Mouse (Mus musculus) lung, postnatal 36 days (tissue): ENCODE measurements around the gene Gm13030.
A peak's percentile ranks its signal among the peaks of the same experiment; 100 is the strongest.
"Not testable (repeated sequence)": the region's sequence is repeated elsewhere in the genome, so short reads cannot be mapped to it uniquely, and the experiment has no call there.

Experiments used
- DNase-seq: peaks from one replicate; pipeline ENCODE4 v3.0.0; 2022; ENCODE audit warnings: mixed read lengths

The Gm13030 gene

GRCm38 (mm10) chr4:138865991-138866390 lies 7.8 kb downstream of the Gm13030 start:
- no peak for DNase-seq

- no peak for DNase-seq
These were observed 8.7 kb downstream of the Gm13030 start for GRCm38 (mm10) chr4:138865092-138865491.

GRCm38 (mm10) chr4:138863344-138863998 lies 10.3 kb downstream of the Gm13030 start, which contains the start of gene Pla2g5:
Gene Pla2g5 (minus strand): TSS chr4:138863482.
- DNase-seq = no peak

- DNase-seq = peak; percentile 82
These were observed 14.0 kb downstream of the Gm13030 start for GRCm38 (mm10) chr4:138859728-138860127.

GRCm38 (mm10) chr4:138859245-138859644 lies 14.5 kb downstream of the Gm13030 start:
- no peak for DNase-seq

- DNase-seq = no peak
These were observed 15.3 kb downstream of the Gm13030 start for GRCm38 (mm10) chr4:138858446-138858845.

- DNase-seq = no peak
These were observed 16.2 kb downstream of the Gm13030 start for GRCm38 (mm10) chr4:138857576-138857975.

GRCm38 (mm10) chr4:138856491-138856890 lies 17.3 kb downstream of the Gm13030 start:
- DNase-seq = peak; percentile 82

- no peak for DNase-seq
These were observed 18.6 kb downstream of the Gm13030 start for GRCm38 (mm10) chr4:138855092-138855632.

GRCm38 (mm10) chr4:138852961-138853360 lies 20.8 kb downstream of the Gm13030 start:
- no peak for DNase-seq

GRCm38 (mm10) chr4:138851463-138851862 lies 22.3 kb downstream of the Gm13030 start:
- DNase-seq = peak; percentile 73

GRCm38 (mm10) chr4:138841386-138841785 lies 32.4 kb downstream of the Gm13030 start:
- no peak for DNase-seq

- DNase-seq = no peak
These were observed 33.0 kb downstream of the Gm13030 start for GRCm38 (mm10) chr4:138840726-138841125.

- DNase-seq = no peak
These were observed 34.0 kb downstream of the Gm13030 start for GRCm38 (mm10) chr4:138839806-138840205.

GRCm38 (mm10) chr4:138827147-138827546 lies 46.6 kb downstream of the Gm13030 start:
- DNase-seq = no peak

- DNase-seq = peak; percentile 41
These were observed 47.8 kb downstream of the Gm13030 start for GRCm38 (mm10) chr4:138825751-138826567.

GRCm38 (mm10) chr4:138824660-138825059 lies 49.1 kb downstream of the Gm13030 start:
- DNase-seq = peak; percentile 54

- DNase-seq = not testable (repeated sequence)
These were observed 49.6 kb downstream of the Gm13030 start for GRCm38 (mm10) chr4:138824161-138824560.

GRCm38 (mm10) chr4:138821036-138821435 lies 52.7 kb downstream of the Gm13030 start:
- no peak for DNase-seq
